Mouse (Mus musculus): ENCODE measurements at regions not wholly inside any gene's neighbourhood (a gene's known extent, or its start where the extent isn't known, plus 50 kb on each side); places are given as distances from the start of the nearest gene placed in this dataset.

DNA sequence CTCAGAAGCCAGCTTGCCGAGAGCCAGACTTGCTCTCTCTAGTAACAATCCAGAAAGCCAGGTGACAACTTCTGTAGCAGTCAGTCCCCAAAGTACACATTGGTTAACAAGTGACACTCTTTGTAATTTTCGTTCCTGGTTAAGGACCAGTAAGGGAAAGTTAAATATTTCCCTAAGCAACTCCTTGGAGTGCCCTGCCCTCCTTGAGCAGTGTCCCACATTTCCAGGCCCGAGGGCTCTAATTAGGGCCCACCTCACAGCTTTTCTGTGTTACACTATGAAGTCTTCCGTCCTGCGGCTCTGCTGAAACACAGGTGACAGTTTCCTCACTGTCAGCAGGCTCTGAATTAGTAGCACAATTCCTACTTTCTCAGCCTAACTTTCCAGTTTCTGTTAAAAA lies 194.9 kb downstream of the Fam169b start:
- TF ChIP-seq POLR2A (IDR thresholded peaks at IDR 0.05; ENCODE audit: borderline replicate concordance, insufficient read depth, low read length) (no peak), CTCF (IDR thresholded peaks at IDR 0.05; ENCODE audit: borderline replicate concordance, insufficient read depth, low read depth, low read length) (no peak)

All from cerebellum, adult 2 months (tissue).